ENCODE assay signal across 18 mouse cellular contexts in genomic region chr1:172213771-172214170, GRCm38 (mm10). TPM values are rescaled to one million over a fixed set of nuclear protein-coding genes. Genes with fewer than 3 reads are reported as not detected.
A peak's percentile ranks its signal among the peaks of the same experiment; 100 is the strongest.
DNase-seq lines count a peak whose midpoint lies in the region; ATAC-seq and TF ChIP-seq lines count a peak whose summit lies in the region.
"Had no signal": no experiment of that assay in that cellular context is flagged by ENCODE, and none has a peak within 500 bp of the region (broad histone marks: within the 10 kb centered on the region; RNA-seq: fewer than 3 reads in every experiment).

No protein-coding gene starts in this region.

- no peaks in the 10 kb centered on the region for H3K27me3 ChIP-seq in forebrain, embryonic 14.5 days (replicated peaks; ENCODE audit: control insufficient read depth, insufficient read depth, low read length)
- no peaks in the 10 kb centered on the region for H3K27me3 ChIP-seq in forebrain, embryonic 11.5 days (ENCODE audit: control insufficient read depth, insufficient read depth, low read length)
- H3K27me3 ChIP-seq in kidney, embryonic 15.5 days = no peaks in the 10 kb centered on the region
- H3K27me3 ChIP-seq in E14TG2a.4 (ENCODE audit: insufficient read depth, low read length) = no peaks in the 10 kb centered on the region
- no peaks in the 10 kb centered on the region for H3K27me3 ChIP-seq in forebrain, embryonic 15.5 days
- H3K27me3 ChIP-seq: liver, embryonic 13.5 days had no signal

- DNase-seq in forebrain, embryonic 14.5 days (ENCODE audit: low spot score) = no peak
- no peak for DNase-seq in forebrain, embryonic 11.5 days (ENCODE audit: low spot score)
- DNase-seq in kidney, adult 18-20 months = no peak
- DNase-seq in right cerebral cortex, postnatal 36 days (ENCODE audit: low spot score in 2 of 2) = no peak
- DNase-seq in right cerebral cortex, adult 18-20 months = no peak
- DNase-seq: adrenal gland, postnatal 14 days; heart, adult 11 months; kidney, postnatal 10 days; layer of hippocampus, adult 9-11 months; liver, embryonic 13.5 days; lung, postnatal 10 days; right cerebral cortex, postnatal 4 days had no signal

- no peak overlapping the region for H3K4me2 ChIP-seq in forebrain, embryonic 14.5 days (ENCODE audit: low read length)
- no peak overlapping the region for H3K4me2 ChIP-seq in forebrain, embryonic 11.5 days (ENCODE audit: low read depth, low read length, severe bottlenecking)
- H3K4me2 ChIP-seq in kidney, embryonic 15.5 days = no peak overlapping the region
- H3K4me2 ChIP-seq in forebrain, embryonic 15.5 days (replicated peaks) = no peak overlapping the region
- H3K4me2 ChIP-seq: liver, embryonic 13.5 days had no signal

- peaks cover 24% of the 10 kb centered on the region for H3K4me1 ChIP-seq in forebrain, embryonic 14.5 days (ENCODE audit: control insufficient read depth, insufficient read depth, low read length)
- H3K4me1 ChIP-seq in forebrain, embryonic 11.5 days (replicated peaks; ENCODE audit: control insufficient read depth, insufficient read depth, low read length) = peaks cover 6% of the 10 kb centered on the region; the same call in 1 of the 2 replicates
- peaks cover 33% of the 10 kb centered on the region for H3K4me1 ChIP-seq in kidney, embryonic 15.5 days
- peaks cover 82% of the 10 kb centered on the region for H3K4me1 ChIP-seq in E14TG2a.4 (replicated peaks; ENCODE audit: low read depth, low read length)
- peaks cover 43% of the 10 kb centered on the region for H3K4me1 ChIP-seq in forebrain, embryonic 15.5 days

- ATAC-seq in forebrain, embryonic 14.5 days = peak; percentile 9; the same call in 1 of the 2 replicates
- ATAC-seq in forebrain, embryonic 11.5 days (replicated peaks; ENCODE audit: low FRiP score) = no peak
- ATAC-seq in kidney, embryonic 15.5 days (replicated peaks; ENCODE audit: low FRiP score) = no peak
- ATAC-seq in forebrain, embryonic 15.5 days (replicated peaks) = no peak

- no peak overlapping the region for H3K9ac ChIP-seq in forebrain, embryonic 14.5 days (ENCODE audit: low read length)
- no peak overlapping the region for H3K9ac ChIP-seq in forebrain, embryonic 11.5 days (ENCODE audit: low read length)
- H3K9ac ChIP-seq in kidney, embryonic 15.5 days = no peak overlapping the region
- H3K9ac ChIP-seq in forebrain, embryonic 15.5 days (replicated peaks) = no peak overlapping the region
- H3K9ac ChIP-seq: liver, embryonic 13.5 days had no signal

- H3K4me3 ChIP-seq in forebrain, embryonic 14.5 days (ENCODE audit: low read depth, low read length) = no peak overlapping the region
- no peak overlapping the region for H3K4me3 ChIP-seq in forebrain, embryonic 11.5 days (ENCODE audit: low read depth, low read length)
- H3K4me3 ChIP-seq in kidney, embryonic 15.5 days (replicated peaks) = no peak overlapping the region
- H3K4me3 ChIP-seq in E14TG2a.4 (replicated peaks; ENCODE audit: low read length) = peak overlapping the region; percentile 27; the same call in 1 of the 2 replicates
- no peak overlapping the region for H3K4me3 ChIP-seq in forebrain, embryonic 15.5 days
- H3K4me3 ChIP-seq: liver, embryonic 13.5 days had no signal

- 31% methylated on average over 4 of the region's 4 CpGs for WGBS in forebrain, embryonic 14.5 days
- 85% methylated on average over 4 of the region's 4 CpGs for WGBS in forebrain, embryonic 11.5 days
- 80% methylated on average over 4 of the region's 4 CpGs for WGBS in kidney, embryonic 15.5 days
- 38% methylated on average over 4 of the region's 4 CpGs for WGBS in forebrain, embryonic 15.5 days

- no peak for TF ChIP-seq CTCF in E14TG2a.4 (conservative IDR thresholded peaks at IDR 0.05; ENCODE audit: low read length)

- 0 out of 2 replicates have a peak, but pooled peaks cover 4% of the 10 kb centered on the region for H3K36me3 ChIP-seq in forebrain, embryonic 14.5 days (ENCODE audit: control insufficient read depth, insufficient read depth, low read length)
- no peaks in the 10 kb centered on the region for H3K36me3 ChIP-seq in forebrain, embryonic 11.5 days (ENCODE audit: control insufficient read depth, insufficient read depth, low read length)
- H3K36me3 ChIP-seq in kidney, embryonic 15.5 days = no peaks in the 10 kb centered on the region
- H3K36me3 ChIP-seq in E14TG2a.4 (ENCODE audit: insufficient read depth, low read length) = peaks cover 3% of the 10 kb centered on the region; the same call in 1 of the 2 replicates
- no peaks in the 10 kb centered on the region for H3K36me3 ChIP-seq in forebrain, embryonic 15.5 days
- H3K36me3 ChIP-seq: liver, embryonic 13.5 days had no signal

- no peaks in the 10 kb centered on the region for H3K9me3 ChIP-seq in forebrain, embryonic 14.5 days (replicated peaks; ENCODE audit: control insufficient read depth, low read length)
- no peaks in the 10 kb centered on the region for H3K9me3 ChIP-seq in forebrain, embryonic 11.5 days (ENCODE audit: control insufficient read depth, low read length)
- H3K9me3 ChIP-seq in kidney, embryonic 15.5 days (replicated peaks) = no peaks in the 10 kb centered on the region
- no peaks in the 10 kb centered on the region for H3K9me3 ChIP-seq in E14TG2a.4 (ENCODE audit: low read length)
- H3K9me3 ChIP-seq in forebrain, embryonic 15.5 days = no peaks in the 10 kb centered on the region
- H3K9me3 ChIP-seq: liver, embryonic 13.5 days had no signal

- no peak overlapping the region for H3K27ac ChIP-seq in forebrain, embryonic 14.5 days (ENCODE audit: low read depth, low read length)
- H3K27ac ChIP-seq in forebrain, embryonic 11.5 days (ENCODE audit: low read depth, low read length) = no peak overlapping the region
- peak overlapping the region; percentile 23; the same call in 1 of the 2 replicates for H3K27ac ChIP-seq in kidney, embryonic 15.5 days
- peak overlapping the region; percentile 12; the same call in 1 of the 2 replicates for H3K27ac ChIP-seq in forebrain, embryonic 15.5 days (replicated peaks)
- H3K27ac ChIP-seq: liver, embryonic 13.5 days had no signal

RNA-seq across cellular contexts. Expression of gene Casq1, which starts 5.9 kb away (rescaled TPM):
- 3.8 and 4.0 TPM in 2 replicates for polyA plus RNA-seq in forebrain, embryonic 14.5 days (2014; fragmentation: Nextera tagmentation; extraction: Ambion mirVana)
- 1.1 and 2.0 TPM in 2 replicates for polyA plus RNA-seq in forebrain, embryonic 11.5 days (2014; fragmentation: Nextera tagmentation; extraction: Ambion mirVana)
- polyA plus RNA-seq in kidney, embryonic 15.5 days (2015; fragmentation: Nextera tagmentation; extraction: Ambion mirVana) = 6.2 and 8.9 TPM in 2 replicates
- 6.2 and 6.4 TPM in 2 replicates for polyA plus RNA-seq in forebrain, embryonic 15.5 days (2015; fragmentation: Nextera tagmentation; extraction: Ambion mirVana)

RNA-seq across cellular contexts. Expression of gene Pea15a, which starts 7.2 kb away (rescaled TPM):
- polyA plus RNA-seq in forebrain, embryonic 14.5 days (2014; fragmentation: Nextera tagmentation; extraction: Ambion mirVana) = 433 and 436 TPM in 2 replicates
- 371 and 409 TPM in 2 replicates for polyA plus RNA-seq in forebrain, embryonic 11.5 days (2014; fragmentation: Nextera tagmentation; extraction: Ambion mirVana)
- polyA plus RNA-seq in kidney, embryonic 15.5 days (2015; fragmentation: Nextera tagmentation; extraction: Ambion mirVana) = 107 and 124 TPM in 2 replicates
- polyA plus RNA-seq in forebrain, embryonic 15.5 days (2015; fragmentation: Nextera tagmentation; extraction: Ambion mirVana) = 462 and 488 TPM in 2 replicates

RNA-seq across cellular contexts. Expression of gene Atp1a4, which starts 44.4 kb away (rescaled TPM):
- 0.08 and 0.12 TPM in 2 replicates for polyA plus RNA-seq in forebrain, embryonic 14.5 days (2014; fragmentation: Nextera tagmentation; extraction: Ambion mirVana)
- 0.08 TPM in 1 of 2 replicates, not detected in the other for polyA plus RNA-seq in forebrain, embryonic 11.5 days (2014; fragmentation: Nextera tagmentation; extraction: Ambion mirVana)
- 0.05 TPM in 1 of 2 replicates, not detected in the other for polyA plus RNA-seq in kidney, embryonic 15.5 days (2015; fragmentation: Nextera tagmentation; extraction: Ambion mirVana)
- polyA plus RNA-seq in forebrain, embryonic 15.5 days (2015; fragmentation: Nextera tagmentation; extraction: Ambion mirVana) = 0.09 and 0.10 TPM in 2 replicates
- polyA plus RNA-seq: embryonic facial prominence, embryonic 14.5 days; frontal cortex, adult 2 months; liver, embryonic 13.5 days; thymus, postnatal 0 days had no signal

RNA-seq across cellular contexts. Expression of gene Igsf8, which starts 47.7 kb away (rescaled TPM):
- polyA plus RNA-seq in forebrain, embryonic 14.5 days (2014; fragmentation: Nextera tagmentation; extraction: Ambion mirVana) = 132 and 147 TPM in 2 replicates
- 104 and 122 TPM in 2 replicates for polyA plus RNA-seq in forebrain, embryonic 11.5 days (2014; fragmentation: Nextera tagmentation; extraction: Ambion mirVana)
- 48.9 and 54.4 TPM in 2 replicates for polyA plus RNA-seq in kidney, embryonic 15.5 days (2015; fragmentation: Nextera tagmentation; extraction: Ambion mirVana)
- polyA plus RNA-seq in forebrain, embryonic 15.5 days (2015; fragmentation: Nextera tagmentation; extraction: Ambion mirVana) = 137 and 162 TPM in 2 replicates

Comparison
In these comparisons a context has a peak if more than half of its experiments do, and no peak if none do; other contexts are left out.
1. H3K27ac ChIP-seq: peak in kidney, embryonic 15.5 days (single experiment) and forebrain, embryonic 15.5 days (single experiment); none in forebrain, embryonic 14.5 days (single experiment) and forebrain, embryonic 11.5 days (single experiment).